Mouse (Mus musculus): ENCODE data around the gene Kpnb1.

GRCm38 (mm10) chr11:97178198-97178597 is 9.5 kb downstream of the Kpnb1 start:
- TF ChIP-seq CTCF (IDR thresholded peaks at IDR 0.05; ENCODE audit: extremely low read depth, insufficient read depth, low read length), result no peak
- no peak for TF ChIP-seq POLR2A (IDR thresholded peaks at IDR 0.05; ENCODE audit: extremely low read depth, insufficient read depth, low read length)
